Mouse (Mus musculus): Measurements from ENCODE around the gene Ccdc194. TPM values are rescaled to one million over a fixed set of nuclear protein-coding genes. Genes with fewer than 3 reads are reported as not detected.

Ccdc194 gene
- polyA plus RNA-seq, 1 experiment: 0.04 TPM

DNA sequence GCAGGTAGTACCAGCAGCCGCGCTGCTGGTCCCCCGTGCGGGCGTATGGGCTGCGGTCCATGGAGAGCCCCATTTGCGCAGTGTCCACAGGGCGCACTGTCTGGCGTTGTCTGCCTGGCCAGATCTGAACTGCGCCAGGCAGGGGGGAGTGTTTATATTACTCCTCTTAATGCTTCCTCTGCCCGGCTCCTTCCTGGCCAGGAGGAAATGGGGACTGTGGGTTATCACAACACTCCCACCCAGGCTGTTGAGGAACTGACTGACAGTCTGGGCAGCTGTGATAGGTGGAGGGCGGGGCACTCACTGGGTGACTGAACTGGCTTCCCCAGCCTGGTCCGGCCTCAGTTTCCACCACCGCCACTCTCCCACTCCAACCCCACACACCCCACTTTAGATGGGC lies 13.9 kb downstream of the Ccdc194 start, which contains the start of gene Plvap:
Plvap (minus strand) TSS at position 109 of the 400 bp plus-strand sequence.
- no peak within 1 kb of the TSS for H3K4me2 ChIP-seq (ENCODE audit: low read depth)
- peaks cover 45% of the 10 kb centered on the region for H3K27me3 ChIP-seq (ENCODE audit: control insufficient read depth, insufficient read depth, insufficient read length)
- no peaks in the 10 kb centered on the region for H3K36me3 ChIP-seq (ENCODE audit: control insufficient read depth, insufficient read depth)
- no peak within 1 kb of the TSS for H3ac ChIP-seq (ENCODE audit: control insufficient read depth, insufficient read length)
- H3K4me3 ChIP-seq: no peak within 1 kb of the TSS
- H3K79me2 ChIP-seq (ENCODE audit: control insufficient read depth, insufficient read depth): no peaks in the 10 kb centered on the region
- TF ChIP-seq MYOD1 (IDR thresholded peaks at IDR 0.05; ENCODE audit: control insufficient read depth in 1 of 3, insufficient read length in 2 of 3, low read depth in 2 of 3) (no peak), MAX (IDR thresholded peaks at IDR 0.05; ENCODE audit: low read depth) (no peak), CEBPB (IDR thresholded peaks at IDR 0.05; ENCODE audit: insufficient read depth, poor library complexity, severe bottlenecking) (no peak), TCF3 (IDR thresholded peaks at IDR 0.05; ENCODE audit: insufficient read length, low read depth) (no peak), E2F4 (IDR thresholded peaks at IDR 0.05; ENCODE audit: insufficient read depth) (no peak), SRF (IDR thresholded peaks at IDR 0.05; ENCODE audit: control insufficient read depth, insufficient read length, low read depth) (no peak), TCF12 (IDR thresholded peaks at IDR 0.05; ENCODE audit: insufficient read depth, poor library complexity, severe bottlenecking) (no peak), POLR2AphosphoS2 (IDR thresholded peaks at IDR 0.05; ENCODE audit: insufficient read length, low read depth) (no peak), POLR2A (IDR thresholded peaks at IDR 0.05; ENCODE audit: insufficient read length, low read depth) (no peak), REST (IDR thresholded peaks at IDR 0.05; ENCODE audit: insufficient read depth, insufficient read length) (no peak), MYOG (IDR thresholded peaks at IDR 0.05; ENCODE audit: control insufficient read depth in 1 of 3, insufficient read depth in 1 of 3, insufficient read length in 2 of 3, low read depth in 2 of 3) (no peak)

DNA sequence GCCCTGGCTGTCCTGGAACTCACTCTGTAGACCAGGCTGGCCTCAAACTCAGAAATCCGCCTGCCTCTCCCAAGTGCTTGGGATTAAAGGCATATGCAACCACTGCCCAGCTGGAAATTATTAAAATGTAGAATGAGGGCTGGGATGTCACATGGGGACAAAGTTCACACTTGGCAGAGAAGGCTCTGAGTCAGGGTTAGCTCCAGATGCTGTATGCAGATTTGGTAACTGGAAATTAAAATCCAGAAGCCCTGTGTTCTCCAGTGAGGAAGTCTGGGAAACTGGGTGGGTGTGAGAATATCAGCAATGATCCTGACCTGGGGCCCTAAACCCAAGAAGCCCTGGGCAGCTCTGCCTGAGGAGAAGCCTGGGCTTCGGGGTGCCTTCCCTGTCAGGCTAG lies 16.2 kb downstream of the Ccdc194 start:
- Histone ChIP-seq H3K79me2 (ENCODE audit: control insufficient read depth, insufficient read depth) (no peaks in the 10 kb centered on the region), H3K36me3 (ENCODE audit: control insufficient read depth, insufficient read depth) (no peaks in the 10 kb centered on the region), H3ac (ENCODE audit: control insufficient read depth, insufficient read length) (no peak overlapping the region), H3K4me2 (ENCODE audit: low read depth) (no peak overlapping the region), H3K4me3 (no peak overlapping the region), H3K27me3 (ENCODE audit: control insufficient read depth, insufficient read depth, insufficient read length) (peaks cover 45% of the 10 kb centered on the region)
- TF ChIP-seq MYOD1 (IDR thresholded peaks at IDR 0.05; ENCODE audit: control insufficient read depth in 1 of 3, insufficient read length in 2 of 3, low read depth in 2 of 3) (no peak), USF1 (IDR thresholded peaks at IDR 0.05; ENCODE audit: low read depth) (peak; percentile 31)

DNA sequence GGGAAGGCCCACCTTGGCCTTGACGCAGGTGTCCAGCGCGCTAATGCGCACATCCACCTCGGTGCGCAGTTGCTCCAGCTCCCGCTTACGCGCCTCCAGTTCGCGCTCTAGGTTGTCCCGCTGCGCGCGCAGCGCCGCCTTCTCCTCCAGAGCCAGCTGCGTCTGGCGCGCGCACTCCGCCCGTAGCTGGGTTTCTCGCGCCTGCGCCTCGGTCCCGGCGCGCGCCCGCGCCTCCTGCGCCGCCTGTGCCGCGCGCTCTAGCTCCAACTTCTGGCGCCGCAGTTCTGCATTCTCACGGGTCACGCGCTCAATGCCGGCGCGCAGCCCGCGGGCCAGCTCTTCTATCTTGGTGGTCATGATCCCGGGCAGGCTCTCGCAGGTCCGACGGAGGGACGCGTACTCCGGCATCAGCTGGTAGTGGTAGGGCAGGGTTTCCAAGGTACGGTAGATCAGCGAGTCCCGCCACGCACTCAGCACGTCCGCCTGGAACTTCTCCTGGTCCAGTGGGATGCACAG lies 17.9 kb downstream of the Ccdc194 start:
- Histone ChIP-seq H3K79me2 (ENCODE audit: control insufficient read depth, insufficient read depth) (no peaks in the 10 kb centered on the region), H3K36me3 (ENCODE audit: control insufficient read depth, insufficient read depth) (no peaks in the 10 kb centered on the region), H3K4me2 (ENCODE audit: low read depth) (peak overlapping the region; percentile 62), H3K27me3 (ENCODE audit: control insufficient read depth, insufficient read depth, insufficient read length) (peaks cover 45% of the 10 kb centered on the region), H3K4me3 (no peak overlapping the region), H3ac (ENCODE audit: control insufficient read depth, insufficient read length) (no peak overlapping the region)
- no peak for TF ChIP-seq USF1 (IDR thresholded peaks at IDR 0.05; ENCODE audit: low read depth)
- TF ChIP-seq TCF3 (IDR thresholded peaks at IDR 0.05; ENCODE audit: insufficient read length, low read depth): no peak
- no peak for TF ChIP-seq REST (IDR thresholded peaks at IDR 0.05; ENCODE audit: insufficient read depth, insufficient read length)
- TF ChIP-seq TCF12 (IDR thresholded peaks at IDR 0.05; ENCODE audit: insufficient read depth, poor library complexity, severe bottlenecking): no peak
- TF ChIP-seq MAX (IDR thresholded peaks at IDR 0.05; ENCODE audit: low read depth): no peak
- TF ChIP-seq MYOG (IDR thresholded peaks at IDR 0.05; ENCODE audit: control insufficient read depth in 1 of 3, insufficient read depth in 1 of 3, insufficient read length in 2 of 3, low read depth in 2 of 3): no peak
- TF ChIP-seq E2F4 (IDR thresholded peaks at IDR 0.05; ENCODE audit: insufficient read depth): no peak
- no peak for TF ChIP-seq POLR2A (IDR thresholded peaks at IDR 0.05; ENCODE audit: insufficient read length, low read depth)
- TF ChIP-seq CEBPB (IDR thresholded peaks at IDR 0.05; ENCODE audit: insufficient read depth, poor library complexity, severe bottlenecking): no peak
- TF ChIP-seq POLR2AphosphoS2 (IDR thresholded peaks at IDR 0.05; ENCODE audit: insufficient read length, low read depth): no peak
- TF ChIP-seq MYOD1 (IDR thresholded peaks at IDR 0.05; ENCODE audit: control insufficient read depth in 1 of 3, insufficient read length in 2 of 3, low read depth in 2 of 3): no peak

DNA sequence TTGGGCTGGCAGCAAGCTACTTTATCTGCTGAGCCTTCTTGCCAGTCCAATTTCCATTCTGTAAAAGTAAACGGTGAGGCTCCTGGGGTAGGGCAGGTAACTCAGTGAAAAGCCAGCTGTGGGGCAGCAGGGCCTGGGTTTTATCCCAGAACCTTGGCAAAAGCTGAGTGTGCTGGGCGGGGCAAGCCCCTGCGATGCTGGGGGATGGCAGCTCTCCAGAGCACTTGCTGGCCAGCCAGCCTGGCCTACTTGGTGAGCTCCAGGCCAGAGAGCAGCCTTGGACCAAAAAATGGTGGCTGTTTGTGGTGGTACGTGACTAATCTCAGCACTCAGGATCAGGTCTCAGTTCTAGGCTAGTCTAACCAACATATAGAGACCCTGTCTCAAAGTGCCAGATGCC lies 19.5 kb downstream of the Ccdc194 start:
- no peak for TF ChIP-seq REST (IDR thresholded peaks at IDR 0.05; ENCODE audit: insufficient read depth, insufficient read length)
- no peak for TF ChIP-seq E2F4 (IDR thresholded peaks at IDR 0.05; ENCODE audit: insufficient read depth)
- TF ChIP-seq SRF (IDR thresholded peaks at IDR 0.05; ENCODE audit: control insufficient read depth, insufficient read length, low read depth): no peak
- TF ChIP-seq MAX (IDR thresholded peaks at IDR 0.05; ENCODE audit: low read depth): no peak
- TF ChIP-seq MYOG (IDR thresholded peaks at IDR 0.05; ENCODE audit: control insufficient read depth in 1 of 3, insufficient read depth in 1 of 3, insufficient read length in 2 of 3, low read depth in 2 of 3): no peak
- TF ChIP-seq USF1 (IDR thresholded peaks at IDR 0.05; ENCODE audit: low read depth): no peak
- TF ChIP-seq TCF12 (IDR thresholded peaks at IDR 0.05; ENCODE audit: insufficient read depth, poor library complexity, severe bottlenecking): no peak
- no peak for TF ChIP-seq CEBPB (IDR thresholded peaks at IDR 0.05; ENCODE audit: insufficient read depth, poor library complexity, severe bottlenecking)
- TF ChIP-seq POLR2A (IDR thresholded peaks at IDR 0.05; ENCODE audit: insufficient read length, low read depth): no peak
- TF ChIP-seq TCF3 (IDR thresholded peaks at IDR 0.05; ENCODE audit: insufficient read length, low read depth): no peak
- TF ChIP-seq MYOD1 (IDR thresholded peaks at IDR 0.05; ENCODE audit: control insufficient read depth in 1 of 3, insufficient read length in 2 of 3, low read depth in 2 of 3): no peak
- no peak for TF ChIP-seq POLR2AphosphoS2 (IDR thresholded peaks at IDR 0.05; ENCODE audit: insufficient read length, low read depth)
- no peak overlapping the region for H3K4me2 ChIP-seq (ENCODE audit: low read depth)
- no peak overlapping the region for H3K4me3 ChIP-seq
- H3ac ChIP-seq (ENCODE audit: control insufficient read depth, insufficient read length): no peak overlapping the region
- no peaks in the 10 kb centered on the region for H3K36me3 ChIP-seq (ENCODE audit: control insufficient read depth, insufficient read depth)
- H3K27me3 ChIP-seq (ENCODE audit: control insufficient read depth, insufficient read depth, insufficient read length): peaks cover 35% of the 10 kb centered on the region
- no peaks in the 10 kb centered on the region for H3K79me2 ChIP-seq (ENCODE audit: control insufficient read depth, insufficient read depth)

DNA sequence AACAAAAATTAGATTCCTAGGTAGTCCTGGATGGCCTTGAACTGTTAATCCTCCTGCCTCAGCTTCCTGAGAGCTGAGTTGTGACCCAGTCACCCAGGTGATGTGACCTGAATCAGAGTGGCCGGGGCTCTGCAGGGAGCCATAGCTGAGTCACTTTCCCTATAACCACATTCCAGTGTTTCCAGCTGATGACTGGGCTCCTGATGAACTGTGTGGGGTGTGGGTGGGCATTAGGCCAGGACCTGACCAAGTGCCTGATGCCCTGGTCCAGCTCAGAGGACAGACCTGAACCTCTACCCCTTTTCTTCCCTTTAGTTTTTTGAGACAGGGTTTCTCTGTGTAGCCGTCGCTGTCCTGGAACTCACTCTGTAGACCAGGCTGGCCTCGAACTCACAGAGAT lies 20.2 kb downstream of the Ccdc194 start:
- no peak overlapping the region for H3ac ChIP-seq (ENCODE audit: control insufficient read depth, insufficient read length)
- no peak overlapping the region for H3K4me2 ChIP-seq (ENCODE audit: low read depth)
- no peaks in the 10 kb centered on the region for H3K36me3 ChIP-seq (ENCODE audit: control insufficient read depth, insufficient read depth)
- H3K27me3 ChIP-seq (ENCODE audit: control insufficient read depth, insufficient read depth, insufficient read length): peaks cover 31% of the 10 kb centered on the region
- H3K79me2 ChIP-seq (ENCODE audit: control insufficient read depth, insufficient read depth): no peaks in the 10 kb centered on the region
- no peak overlapping the region for H3K4me3 ChIP-seq
- no peak for TF ChIP-seq MYOD1 (IDR thresholded peaks at IDR 0.05; ENCODE audit: control insufficient read depth in 1 of 3, insufficient read length in 2 of 3, low read depth in 2 of 3)
